Mouse (Mus musculus): ENCODE measurements around the gene Prkce. TPM values are rescaled to one million over a fixed set of nuclear protein-coding genes. Genes with fewer than 3 reads are reported as not detected.

Gene Prkce
- polyA plus RNA-seq, 1 experiment from 2014 or later, result 5.3 TPM

- ATAC-seq (ENCODE audit: low FRiP score, low read depth), result no peak
- no peak overlapping the region for H3K4me2 ChIP-seq (replicated peaks)
- no peak overlapping the region for H3K27ac ChIP-seq (replicated peaks)
- 0 out of 2 replicates have a peak, but pooled peaks cover 5% of the 10 kb centered on the region for H3K9me3 ChIP-seq
- H3K4me3 ChIP-seq, result no peak overlapping the region
- 78% methylated on average over 10 of the region's 10 CpGs for WGBS
- no peak overlapping the region for H3K9ac ChIP-seq (replicated peaks)
- H3K36me3 ChIP-seq, result no peaks in the 10 kb centered on the region
- H3K27me3 ChIP-seq, result peaks cover 54% of the 10 kb centered on the region
- H3K4me1 ChIP-seq, result peaks cover 12% of the 10 kb centered on the region
Observed at GRCm38 (mm10) chr17:86420646-86421338, 253.2 kb downstream of the Prkce start.

- 83% methylated on average over 4 of the region's 4 CpGs for WGBS
- H3K27me3 ChIP-seq, result peaks cover 42% of the 10 kb centered on the region
Observed at GRCm38 (mm10) chr17:86422023-86422422, 254.4 kb downstream of the Prkce start.

GRCm38 (mm10) chr17:86429877-86430276 lies 262.3 kb downstream of the Prkce start:
- Histone ChIP-seq H3K4me1 (no peaks in the 10 kb centered on the region; the same call in 1 of the 2 replicates), H3K36me3 (no peaks in the 10 kb centered on the region), H3K9ac (replicated peaks) (no peak overlapping the region), H3K27me3 (0 out of 2 replicates have a peak, but pooled peaks cover 3% of the 10 kb centered on the region), H3K27ac (replicated peaks) (no peak overlapping the region), H3K9me3 (no peaks in the 10 kb centered on the region), H3K4me3 (no peak overlapping the region), H3K4me2 (replicated peaks) (no peak overlapping the region)
- 56% methylated on average over 6 of the region's 6 CpGs for WGBS
- ATAC-seq (ENCODE audit: low FRiP score, low read depth), result peak; percentile 56; the same call in 1 of the 2 replicates

More at GRCm38 (mm10) chr17:86422023-86422422, 254.4 kb downstream of the Prkce start:
- no peak overlapping the region for H3K4me3 ChIP-seq
- H3K9me3 ChIP-seq, result 0 out of 2 replicates have a peak, but pooled peaks cover 5% of the 10 kb centered on the region
- H3K9ac ChIP-seq (replicated peaks), result no peak overlapping the region
- no peak overlapping the region for H3K27ac ChIP-seq (replicated peaks)
- no peak for ATAC-seq (ENCODE audit: low FRiP score, low read depth)
- H3K4me2 ChIP-seq (replicated peaks), result no peak overlapping the region
- H3K36me3 ChIP-seq, result no peaks in the 10 kb centered on the region
- H3K4me1 ChIP-seq, result peaks cover 4% of the 10 kb centered on the region; the same call in 1 of the 2 replicates

- ATAC-seq (ENCODE audit: low FRiP score, low read depth), result no peak
- Histone ChIP-seq H3K9me3 (no peaks in the 10 kb centered on the region), H3K27me3 (0 out of 2 replicates have a peak, but pooled peaks cover 3% of the 10 kb centered on the region), H3K9ac (replicated peaks) (no peak overlapping the region), H3K4me1 (no peaks in the 10 kb centered on the region; the same call in 1 of the 2 replicates), H3K27ac (replicated peaks) (no peak overlapping the region), H3K36me3 (no peaks in the 10 kb centered on the region), H3K4me3 (no peak overlapping the region), H3K4me2 (replicated peaks) (no peak overlapping the region)
- WGBS, result 77% methylated on average over 2 of the region's 2 CpGs
Observed at GRCm38 (mm10) chr17:86433117-86433516, 265.5 kb downstream of the Prkce start.

GRCm38 (mm10) chr17:86433813-86434212 lies 266.2 kb downstream of the Prkce start:
- H3K27me3 ChIP-seq, result no peaks in the 10 kb centered on the region
- no peak overlapping the region for H3K4me2 ChIP-seq (replicated peaks)
- no peak overlapping the region for H3K4me3 ChIP-seq
- H3K36me3 ChIP-seq, result no peaks in the 10 kb centered on the region
- H3K9ac ChIP-seq (replicated peaks), result no peak overlapping the region
- no peak for ATAC-seq (ENCODE audit: low FRiP score, low read depth)
- no peaks in the 10 kb centered on the region; the same call in 1 of the 2 replicates for H3K4me1 ChIP-seq
- H3K27ac ChIP-seq (replicated peaks), result no peak overlapping the region
- H3K9me3 ChIP-seq, result no peaks in the 10 kb centered on the region
- WGBS, result 96% methylated on average over 11 of the region's 11 CpGs

- H3K4me2 ChIP-seq (replicated peaks), result no peak overlapping the region
Observed at GRCm38 (mm10) chr17:86434781-86435180, 267.2 kb downstream of the Prkce start.

GRCm38 (mm10) chr17:86435570-86435969 lies 268.0 kb downstream of the Prkce start:
- H3K27ac ChIP-seq (replicated peaks), result no peak overlapping the region
- no peaks in the 10 kb centered on the region for H3K9me3 ChIP-seq
- H3K4me2 ChIP-seq (replicated peaks), result no peak overlapping the region
- 92% methylated on average over 1 of the region's 1 CpGs for WGBS
- no peak for ATAC-seq (ENCODE audit: low FRiP score, low read depth)
- no peaks in the 10 kb centered on the region for H3K36me3 ChIP-seq
- H3K4me1 ChIP-seq, result no peaks in the 10 kb centered on the region
- H3K9ac ChIP-seq (replicated peaks), result no peak overlapping the region
- no peaks in the 10 kb centered on the region for H3K27me3 ChIP-seq
- H3K4me3 ChIP-seq, result no peak overlapping the region

More at GRCm38 (mm10) chr17:86434781-86435180, 267.2 kb downstream of the Prkce start:
- 62% methylated on average over 2 of the region's 2 CpGs for WGBS
- H3K9me3 ChIP-seq, result no peaks in the 10 kb centered on the region
- no peaks in the 10 kb centered on the region for H3K36me3 ChIP-seq
- no peak overlapping the region for H3K9ac ChIP-seq (replicated peaks)
- H3K27ac ChIP-seq (replicated peaks), result no peak overlapping the region
- no peak overlapping the region for H3K4me3 ChIP-seq
- ATAC-seq (ENCODE audit: low FRiP score, low read depth), result no peak
- H3K4me1 ChIP-seq, result no peaks in the 10 kb centered on the region; the same call in 1 of the 2 replicates
- H3K27me3 ChIP-seq, result no peaks in the 10 kb centered on the region

GRCm38 (mm10) chr17:86435984-86436383 lies 268.4 kb downstream of the Prkce start:
- no peaks in the 10 kb centered on the region for H3K9me3 ChIP-seq
- H3K27ac ChIP-seq (replicated peaks), result no peak overlapping the region
- H3K4me2 ChIP-seq (replicated peaks), result no peak overlapping the region
- no peaks in the 10 kb centered on the region for H3K36me3 ChIP-seq
- H3K4me1 ChIP-seq, result no peaks in the 10 kb centered on the region
- no peaks in the 10 kb centered on the region for H3K27me3 ChIP-seq
- WGBS, result 87% methylated on average over 2 of the region's 2 CpGs
- H3K4me3 ChIP-seq, result no peak overlapping the region
- ATAC-seq (ENCODE audit: low FRiP score, low read depth), result no peak
- H3K9ac ChIP-seq (replicated peaks), result no peak overlapping the region

GRCm38 (mm10) chr17:86436583-86437370 lies 269.2 kb downstream of the Prkce start:
- H3K9me3 ChIP-seq, result no peaks in the 10 kb centered on the region
- H3K4me2 ChIP-seq (replicated peaks), result no peak overlapping the region
- WGBS, result 88% methylated on average over 12 of the region's 12 CpGs
- no peak overlapping the region for H3K9ac ChIP-seq (replicated peaks)
- no peak overlapping the region for H3K27ac ChIP-seq (replicated peaks)
- H3K36me3 ChIP-seq, result no peaks in the 10 kb centered on the region
- no peaks in the 10 kb centered on the region for H3K27me3 ChIP-seq
- H3K4me1 ChIP-seq, result no peaks in the 10 kb centered on the region
- no peak for ATAC-seq (ENCODE audit: low FRiP score, low read depth)
- H3K4me3 ChIP-seq, result no peak overlapping the region

- ATAC-seq (ENCODE audit: low FRiP score, low read depth), result no peak
- no peak overlapping the region for H3K9ac ChIP-seq (replicated peaks)
- no peaks in the 10 kb centered on the region for H3K9me3 ChIP-seq
- H3K27me3 ChIP-seq, result no peaks in the 10 kb centered on the region
- no peak overlapping the region for H3K27ac ChIP-seq (replicated peaks)
- WGBS, result 80% methylated on average over 20 of the region's 20 CpGs
- H3K4me1 ChIP-seq, result no peaks in the 10 kb centered on the region
- H3K36me3 ChIP-seq, result no peaks in the 10 kb centered on the region
- no peak overlapping the region for H3K4me2 ChIP-seq (replicated peaks)
- no peak overlapping the region for H3K4me3 ChIP-seq
Observed at GRCm38 (mm10) chr17:86437516-86438277, 270.1 kb downstream of the Prkce start.

GRCm38 (mm10) chr17:86438278-86438661 lies 270.7 kb downstream of the Prkce start:
- no peaks in the 10 kb centered on the region for H3K27me3 ChIP-seq
- no peak for ATAC-seq (ENCODE audit: low FRiP score, low read depth)
- H3K9ac ChIP-seq (replicated peaks), result no peak overlapping the region
- no peaks in the 10 kb centered on the region for H3K9me3 ChIP-seq
- no peaks in the 10 kb centered on the region for H3K4me1 ChIP-seq
- WGBS, result 92% methylated on average over 3 of the region's 3 CpGs
- no peak overlapping the region for H3K4me3 ChIP-seq
- H3K4me2 ChIP-seq (replicated peaks), result no peak overlapping the region
- H3K27ac ChIP-seq (replicated peaks), result no peak overlapping the region
- H3K36me3 ChIP-seq, result no peaks in the 10 kb centered on the region

All from midbrain, embryonic 12.5 days (tissue).